Mouse (Mus musculus): ENCODE results near the gene Wdr48. TPM values are rescaled to one million over a fixed set of nuclear protein-coding genes. Genes with fewer than 3 reads are reported as not detected.

The Wdr48 gene
- polyA plus RNA-seq (2017; shearing (Covaris generic)): 10 to 100 TPM; 38.6 to 46.9 TPM

DNA sequence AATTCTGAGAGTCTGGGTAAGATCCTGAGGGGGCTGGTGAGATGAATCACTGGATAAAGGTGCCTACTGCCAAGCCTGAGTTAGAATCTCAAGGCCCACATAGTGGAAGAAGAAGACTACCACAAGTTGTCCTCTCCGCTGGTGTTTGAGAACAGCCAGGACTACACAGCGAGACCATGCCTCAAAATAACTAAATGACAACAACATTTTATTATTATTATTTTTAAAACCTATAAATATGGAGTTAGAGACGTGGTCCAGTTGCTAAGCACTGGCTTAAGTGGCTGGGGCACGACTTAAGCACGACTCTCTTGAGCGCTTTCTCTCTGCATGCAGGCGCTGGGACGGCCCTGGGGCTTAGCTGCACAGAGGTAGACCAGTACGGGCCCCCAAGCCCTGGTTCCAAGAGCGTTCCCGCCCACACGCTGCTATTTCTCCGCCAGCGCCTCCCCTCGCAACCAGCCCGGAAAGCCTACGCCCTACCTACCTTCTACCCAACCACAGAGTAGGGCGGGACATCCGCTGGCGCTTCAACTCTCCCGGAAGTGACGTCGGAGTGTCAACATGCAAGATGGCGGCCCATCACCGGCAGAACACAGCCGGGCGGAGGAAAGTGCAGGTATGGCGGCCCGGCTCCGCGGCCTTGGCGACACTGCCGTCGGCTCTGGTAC is at the start of gene Wdr48:
Wdr48 (plus strand) TSS at position 540 of the 671 bp plus-strand sequence.
- ATAC-seq: peak; percentile 96

DNA sequence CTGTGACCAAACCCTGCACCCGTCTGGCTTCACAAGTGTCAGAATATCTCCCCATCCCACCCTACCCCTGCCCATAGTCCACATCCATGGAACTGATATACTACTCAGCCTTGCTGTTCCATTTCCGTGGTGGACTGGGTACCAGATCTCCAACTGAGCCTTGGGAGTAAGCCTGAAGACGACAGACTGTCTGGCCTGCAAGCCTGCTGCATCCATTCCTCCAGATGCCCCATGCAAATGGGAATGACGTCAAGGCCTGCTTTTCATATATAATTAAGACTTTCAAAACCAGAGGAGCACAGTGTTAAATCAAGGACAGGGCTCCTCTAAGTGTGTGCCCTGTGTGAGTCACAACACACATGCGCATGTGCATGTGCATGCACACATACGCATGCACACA is 47.5 kb upstream of the Wdr48 start:
- ATAC-seq: no peak

DNA sequence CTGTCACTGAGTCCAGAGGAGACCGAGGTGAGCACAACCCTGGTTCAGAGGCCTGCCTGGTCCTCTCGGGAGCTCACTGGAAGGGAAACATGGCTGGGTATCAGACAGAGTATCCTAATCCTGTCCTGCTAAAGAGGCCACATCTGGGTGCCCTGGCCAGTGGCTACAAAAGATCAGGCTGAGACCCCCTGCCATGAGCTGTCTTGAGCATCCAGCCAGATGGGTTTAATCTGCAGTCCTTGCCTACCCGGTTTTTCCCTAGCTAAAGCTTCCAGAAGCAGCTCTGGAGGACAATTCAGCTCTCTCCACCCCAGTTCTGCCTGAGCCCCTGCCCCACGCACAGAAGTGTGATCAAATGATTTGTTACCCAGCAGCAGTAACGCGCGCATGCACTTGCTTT is 46.0 kb upstream of the Wdr48 start:
- no peak for ATAC-seq

- no peak for ATAC-seq
These were observed 45.5 kb upstream of the Wdr48 start for GRCm38 (mm10) chr9:119849214-119849613.

DNA sequence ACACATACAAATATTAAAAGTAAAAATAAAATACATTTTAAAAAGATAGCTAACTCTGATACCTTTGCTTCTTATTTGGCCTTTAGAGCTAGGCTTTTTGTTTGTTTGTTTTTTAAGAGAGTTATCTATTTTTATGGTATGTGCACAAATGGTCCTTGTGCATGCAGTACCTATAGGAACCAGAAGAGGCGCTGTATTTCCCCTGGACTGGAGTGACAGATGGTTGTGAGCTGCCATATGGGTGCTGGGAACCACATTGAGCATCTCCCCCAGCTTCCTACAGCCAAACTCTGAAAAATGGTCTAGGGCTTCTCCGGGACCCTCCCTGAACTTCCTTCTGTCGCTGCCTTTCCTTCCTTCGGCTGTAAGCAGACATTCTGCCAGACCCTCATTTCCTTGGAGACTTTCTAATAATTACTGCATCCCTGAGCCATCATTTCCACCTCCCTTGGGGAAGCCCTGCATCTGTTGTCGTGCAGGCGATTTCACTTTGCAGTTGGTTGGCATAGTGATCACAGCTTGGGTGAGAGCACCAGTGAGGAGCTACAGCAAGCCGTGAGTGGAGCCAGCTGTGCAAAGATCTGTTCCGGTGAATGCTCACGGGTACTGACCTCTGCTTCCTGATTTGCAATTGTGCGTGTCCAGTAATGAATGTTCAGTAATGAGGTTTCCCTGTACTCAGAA is 42.2 kb upstream of the Wdr48 start:
- no peak for ATAC-seq

DNA sequence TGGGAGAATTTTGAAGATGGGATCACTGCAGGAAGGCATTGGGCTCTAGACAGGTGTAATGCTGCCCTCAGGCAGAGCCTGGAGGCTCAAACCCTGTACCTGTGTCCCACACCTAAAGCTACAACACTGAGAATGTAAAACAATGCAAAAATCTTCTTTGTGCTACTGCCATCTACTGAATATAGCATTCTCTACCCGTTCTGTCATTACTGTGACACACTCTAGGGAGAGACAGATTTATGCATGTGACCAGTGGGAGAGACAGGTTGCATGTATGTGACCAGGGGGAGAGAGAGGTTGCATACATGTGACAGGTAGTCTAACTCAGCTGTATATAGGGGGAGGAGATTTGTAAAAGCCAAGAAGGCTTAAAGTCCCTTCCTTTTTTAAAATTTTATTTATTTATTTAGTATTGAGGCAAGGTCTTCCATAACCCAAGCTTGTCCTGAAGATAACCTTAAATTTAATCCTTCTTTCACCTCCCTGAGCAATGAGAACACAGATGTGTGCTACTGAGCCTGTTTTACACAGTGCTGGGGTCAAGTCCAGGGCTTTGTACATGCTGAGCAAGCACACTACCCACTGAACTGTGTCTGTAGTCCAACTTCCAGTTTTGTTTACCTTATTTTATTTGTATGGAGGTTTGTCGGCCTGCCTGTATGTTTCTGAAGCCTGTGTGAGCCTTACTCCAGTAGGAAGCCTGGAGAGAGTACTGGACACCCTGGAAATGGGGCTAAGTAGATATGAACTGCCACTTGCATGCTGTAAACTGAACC is 41.4 kb upstream of the Wdr48 start:
- ATAC-seq: no peak

- ATAC-seq: no peak
These were observed 40.5 kb upstream of the Wdr48 start for GRCm38 (mm10) chr9:119854170-119854569.

DNA sequence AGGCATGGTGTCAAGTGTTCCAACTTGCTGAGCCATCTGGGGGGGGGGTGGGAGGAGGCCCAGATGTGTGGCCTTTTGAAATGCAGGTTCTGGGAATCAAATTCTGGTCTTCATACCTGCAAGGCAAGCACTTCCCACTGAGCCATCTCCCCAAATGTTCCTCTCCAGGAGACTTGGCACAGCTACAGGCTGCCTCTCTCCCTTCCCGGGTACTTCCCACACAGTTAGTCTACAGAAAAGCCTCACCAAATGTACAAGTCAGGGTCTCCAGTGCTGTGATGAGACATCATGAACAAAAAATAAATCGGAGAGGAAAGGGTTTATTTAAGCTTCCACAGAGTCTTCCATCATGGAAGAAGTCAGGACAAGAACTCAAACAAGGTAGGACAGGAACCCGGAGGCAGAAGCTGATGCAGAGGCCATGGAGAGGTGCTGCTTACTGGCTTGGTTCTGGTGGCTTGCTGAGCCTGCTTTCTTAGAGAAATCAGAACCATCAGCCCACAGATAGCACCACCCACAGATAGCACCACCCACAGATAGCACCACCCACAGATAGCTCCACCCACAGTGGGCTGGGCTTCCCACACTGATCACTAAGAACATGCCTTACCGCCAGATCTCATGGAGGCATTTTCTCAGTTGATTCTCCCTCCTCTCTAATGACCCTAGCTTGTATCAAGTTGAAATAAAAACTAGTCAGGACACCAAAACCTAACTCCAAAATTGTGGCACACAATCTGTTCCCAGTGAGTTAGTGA is 7.4 kb upstream of the Wdr48 start:
- ATAC-seq: no peak

- ATAC-seq: no peak
These were observed 5.8 kb upstream of the Wdr48 start for GRCm38 (mm10) chr9:119888843-119889246.

DNA sequence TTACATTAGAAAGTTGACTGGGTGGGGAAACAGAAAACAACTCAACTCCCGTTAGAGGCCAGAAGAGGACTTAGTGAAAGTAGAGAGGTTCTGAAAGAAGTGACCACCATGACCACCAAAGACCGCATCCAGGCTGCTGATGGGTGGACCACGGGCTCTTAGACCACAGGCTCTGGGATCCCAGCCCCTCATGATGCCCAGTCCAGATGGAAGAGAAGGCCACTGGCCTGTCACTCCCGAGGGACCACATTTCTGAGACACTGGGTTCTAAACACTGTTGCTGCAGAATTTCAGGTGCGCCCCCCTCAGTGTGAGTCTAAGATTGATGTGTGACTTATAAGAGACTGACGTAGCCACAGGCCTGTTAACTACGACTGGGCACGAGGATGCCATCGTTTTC is 5.2 kb upstream of the Wdr48 start:
- ATAC-seq: no peak

DNA sequence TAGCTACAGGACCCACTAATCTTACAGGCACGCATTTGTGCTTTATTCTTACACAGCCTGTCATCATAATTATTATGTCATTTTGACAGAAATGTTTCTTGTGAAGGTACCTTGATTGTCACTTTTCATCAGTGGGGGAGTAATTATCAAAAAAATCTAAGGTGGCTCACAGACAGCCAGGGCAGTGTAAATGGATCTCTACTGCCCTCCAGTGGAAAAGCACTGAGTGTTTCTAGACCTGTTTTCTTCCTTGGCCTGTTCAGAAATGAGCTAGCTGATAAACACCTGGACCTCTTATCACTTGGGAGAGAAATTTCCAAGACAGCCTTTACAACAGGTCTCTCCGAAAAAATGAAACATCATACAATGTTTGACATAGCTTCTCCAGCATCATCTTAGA is 4.0 kb upstream of the Wdr48 start:
- ATAC-seq: no peak

GRCm38 (mm10) chr9:119893881-119894280 is 797 bp upstream of the Wdr48 start:
- ATAC-seq: no peak

DNA sequence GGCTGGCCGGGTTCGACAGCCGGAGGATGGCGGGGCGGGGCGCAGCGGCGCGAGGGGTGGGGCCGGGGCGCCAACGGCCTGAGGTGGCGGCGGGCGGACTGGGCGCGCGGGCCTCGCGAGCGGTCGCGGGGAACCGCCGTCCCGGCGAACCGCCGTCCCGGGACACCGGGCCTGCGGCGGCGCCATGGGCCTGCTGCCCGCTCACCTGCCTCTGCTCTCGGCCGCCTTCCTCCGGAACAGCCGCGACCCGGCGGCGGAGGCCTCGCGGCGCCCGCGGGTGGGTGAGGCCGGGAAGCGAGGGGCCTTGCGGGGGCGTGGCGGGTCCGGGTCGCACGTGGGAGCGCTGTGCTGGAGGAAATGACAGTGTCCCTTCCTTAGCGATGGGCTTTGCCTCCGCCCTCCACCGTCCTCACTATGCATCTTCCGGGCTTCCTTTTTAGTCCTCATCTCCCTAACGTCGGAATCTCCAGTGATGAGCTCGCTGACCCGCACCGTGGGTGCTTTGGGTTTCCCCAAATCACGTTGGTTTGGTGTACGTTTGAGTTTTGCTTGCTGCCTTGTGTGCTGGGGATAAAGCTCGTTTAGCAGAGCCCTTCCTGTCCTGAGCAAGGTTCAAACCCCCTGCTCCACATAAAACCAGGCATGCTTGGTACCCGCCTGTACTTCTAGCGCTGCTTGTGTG is 503 bp downstream of the Wdr48 start:
- ATAC-seq: peak; percentile 38

- no peak for ATAC-seq
These were observed 4.8 kb downstream of the Wdr48 start for GRCm38 (mm10) chr9:119899446-119899845.

DNA sequence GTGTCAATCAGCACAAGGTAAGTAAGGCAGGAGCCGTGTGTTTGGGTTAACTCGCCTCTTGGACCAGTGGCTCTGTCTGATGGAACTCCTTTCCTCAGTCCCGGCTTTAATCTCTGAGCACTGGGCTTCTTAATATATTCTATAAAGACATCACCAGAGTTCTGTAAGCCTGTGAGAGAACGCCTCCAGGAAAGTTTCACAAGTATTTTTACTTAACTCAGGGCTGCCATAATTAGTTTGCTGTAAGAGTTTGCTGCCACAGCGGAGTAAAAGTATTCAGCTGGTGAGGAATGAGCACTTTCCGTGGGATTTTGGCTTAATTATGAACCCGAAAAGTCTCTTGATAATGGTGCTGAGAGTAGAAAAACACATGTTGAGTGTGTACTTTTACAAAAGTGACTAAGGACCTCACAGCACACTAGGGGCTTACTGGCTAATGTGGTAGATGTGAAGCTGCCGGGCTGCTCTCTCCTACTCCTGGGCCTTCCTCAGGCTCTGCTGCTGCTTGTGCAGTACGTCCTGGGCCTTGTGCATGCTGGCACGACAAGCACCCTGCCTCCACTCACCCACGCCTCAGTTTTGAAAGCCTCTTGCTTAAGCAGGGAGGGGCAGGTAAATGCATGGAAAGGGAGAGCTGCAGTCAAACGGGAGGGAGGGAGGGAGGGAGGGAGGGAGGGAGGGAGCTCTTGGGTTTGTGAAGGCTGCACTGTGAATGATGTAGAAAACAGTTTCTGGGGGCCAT is 7.9 kb downstream of the Wdr48 start:
- ATAC-seq: no peak

DNA sequence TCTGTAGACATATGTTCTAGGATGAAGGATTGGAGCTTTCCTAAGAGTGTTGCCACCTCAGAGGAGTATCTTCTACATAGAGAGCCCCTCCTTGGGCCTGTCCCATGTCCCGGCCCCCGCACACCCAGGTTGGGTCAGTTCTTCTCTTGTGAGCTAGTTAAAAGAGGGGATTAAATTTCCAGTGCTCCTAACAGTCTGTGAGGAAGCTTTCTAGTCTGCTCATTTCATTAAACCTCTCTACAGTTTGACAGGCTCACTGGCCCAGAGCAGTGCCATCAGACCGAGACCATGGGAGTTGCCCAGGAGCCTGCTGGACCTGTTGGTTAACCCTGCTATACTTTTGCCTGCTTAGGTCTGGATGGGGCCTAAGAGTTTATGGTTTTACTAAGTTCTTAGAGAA is 14.0 kb downstream of the Wdr48 start:
- no peak for ATAC-seq

GRCm38 (mm10) chr9:119909931-119910330 is 15.3 kb downstream of the Wdr48 start:
- ATAC-seq: no peak

- ATAC-seq: no peak
These were observed 18.6 kb downstream of the Wdr48 start for GRCm38 (mm10) chr9:119913087-119913838.

DNA sequence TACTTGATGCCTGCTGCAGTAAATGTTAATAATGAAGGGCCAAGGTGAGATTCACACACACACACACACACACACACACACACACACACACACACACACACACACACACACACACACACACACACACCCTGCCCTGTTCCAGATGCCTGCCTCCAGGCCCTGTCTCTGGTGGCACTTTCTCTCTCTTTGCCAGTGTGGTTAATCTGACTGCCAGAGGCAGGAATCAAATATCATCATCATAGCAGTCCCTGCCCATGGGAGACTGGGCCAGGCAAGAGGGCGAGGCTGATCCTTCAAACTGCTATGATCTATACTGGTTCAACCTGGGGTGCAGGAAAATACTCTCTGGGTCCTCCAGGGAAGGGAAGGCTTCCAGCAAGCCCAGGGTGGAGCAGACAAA is 25.2 kb downstream of the Wdr48 start:
- ATAC-seq: no peak

GRCm38 (mm10) chr9:119923462-119923861 is 28.8 kb downstream of the Wdr48 start:
- no peak for ATAC-seq

- no peak for ATAC-seq
These were observed 30.5 kb downstream of the Wdr48 start for GRCm38 (mm10) chr9:119925120-119925657.
